Mouse (Mus musculus): Measurements from ENCODE around the gene Crhr2.

Gene Crhr2

GRCm38 (mm10) chr6:55117325-55118109 lies 15.3 kb downstream of the Crhr2 start:
- no peak for DNase-seq (ENCODE audit: low spot score)

- DNase-seq (ENCODE audit: low spot score): no peak
Observed at GRCm38 (mm10) chr6:55108358-55108757, 24.5 kb downstream of the Crhr2 start.

GRCm38 (mm10) chr6:55098603-55099002 lies 34.2 kb downstream of the Crhr2 start:
- no peak for DNase-seq (ENCODE audit: low spot score)

- DNase-seq (ENCODE audit: low spot score): peak; percentile 45
Observed at GRCm38 (mm10) chr6:55098030-55098429, 34.8 kb downstream of the Crhr2 start.

GRCm38 (mm10) chr6:55093431-55094146 lies 39.2 kb downstream of the Crhr2 start:
- no peak for DNase-seq (ENCODE audit: low spot score)

- DNase-seq (ENCODE audit: low spot score): no peak
Observed at GRCm38 (mm10) chr6:55091396-55091795, 41.4 kb downstream of the Crhr2 start.

GRCm38 (mm10) chr6:55090639-55091038 lies 42.2 kb downstream of the Crhr2 start:
- DNase-seq (ENCODE audit: low spot score): peak; percentile 17

- DNase-seq (ENCODE audit: low spot score): no peak
Observed at GRCm38 (mm10) chr6:55087355-55087754, 45.5 kb downstream of the Crhr2 start.

GRCm38 (mm10) chr6:55082261-55083051 lies 50.4 kb downstream of the Crhr2 start:
- no peak for DNase-seq (ENCODE audit: low spot score)

GRCm38 (mm10) chr6:55081379-55081778 lies 51.4 kb downstream of the Crhr2 start:
- DNase-seq (ENCODE audit: low spot score): no peak

GRCm38 (mm10) chr6:55076561-55077255 lies 56.1 kb downstream of the Crhr2 start:
- DNase-seq (ENCODE audit: low spot score): no peak

GRCm38 (mm10) chr6:55065903-55066302 lies 66.9 kb downstream of the Crhr2 start:
- no peak for DNase-seq (ENCODE audit: low spot score)

GRCm38 (mm10) chr6:55064477-55064827 lies 68.4 kb downstream of the Crhr2 start:
- DNase-seq (ENCODE audit: low spot score): no peak

- DNase-seq (ENCODE audit: low spot score): no peak
Observed at GRCm38 (mm10) chr6:55063793-55064476, 68.9 kb downstream of the Crhr2 start.

GRCm38 (mm10) chr6:55062200-55062599 lies 70.6 kb downstream of the Crhr2 start:
- no peak for DNase-seq (ENCODE audit: low spot score)

- no peak for DNase-seq (ENCODE audit: low spot score)
Observed at GRCm38 (mm10) chr6:55061328-55061727, 71.5 kb downstream of the Crhr2 start.

GRCm38 (mm10) chr6:55060241-55060825 lies 72.5 kb downstream of the Crhr2 start:
- no peak for DNase-seq (ENCODE audit: low spot score)

- DNase-seq (ENCODE audit: low spot score): no peak
Observed at GRCm38 (mm10) chr6:55057427-55057826, 75.4 kb downstream of the Crhr2 start.

- no peak for DNase-seq (ENCODE audit: low spot score)
Observed at GRCm38 (mm10) chr6:55054491-55054890, 78.3 kb downstream of the Crhr2 start.

- DNase-seq (ENCODE audit: low spot score): no peak
Observed at GRCm38 (mm10) chr6:55049186-55049585, 83.6 kb downstream of the Crhr2 start.

GRCm38 (mm10) chr6:55045326-55045725 lies 87.5 kb downstream of the Crhr2 start:
- DNase-seq (ENCODE audit: low spot score): no peak
